Mouse (Mus musculus): Measurements from ENCODE around the gene B3gat3.

DNA sequence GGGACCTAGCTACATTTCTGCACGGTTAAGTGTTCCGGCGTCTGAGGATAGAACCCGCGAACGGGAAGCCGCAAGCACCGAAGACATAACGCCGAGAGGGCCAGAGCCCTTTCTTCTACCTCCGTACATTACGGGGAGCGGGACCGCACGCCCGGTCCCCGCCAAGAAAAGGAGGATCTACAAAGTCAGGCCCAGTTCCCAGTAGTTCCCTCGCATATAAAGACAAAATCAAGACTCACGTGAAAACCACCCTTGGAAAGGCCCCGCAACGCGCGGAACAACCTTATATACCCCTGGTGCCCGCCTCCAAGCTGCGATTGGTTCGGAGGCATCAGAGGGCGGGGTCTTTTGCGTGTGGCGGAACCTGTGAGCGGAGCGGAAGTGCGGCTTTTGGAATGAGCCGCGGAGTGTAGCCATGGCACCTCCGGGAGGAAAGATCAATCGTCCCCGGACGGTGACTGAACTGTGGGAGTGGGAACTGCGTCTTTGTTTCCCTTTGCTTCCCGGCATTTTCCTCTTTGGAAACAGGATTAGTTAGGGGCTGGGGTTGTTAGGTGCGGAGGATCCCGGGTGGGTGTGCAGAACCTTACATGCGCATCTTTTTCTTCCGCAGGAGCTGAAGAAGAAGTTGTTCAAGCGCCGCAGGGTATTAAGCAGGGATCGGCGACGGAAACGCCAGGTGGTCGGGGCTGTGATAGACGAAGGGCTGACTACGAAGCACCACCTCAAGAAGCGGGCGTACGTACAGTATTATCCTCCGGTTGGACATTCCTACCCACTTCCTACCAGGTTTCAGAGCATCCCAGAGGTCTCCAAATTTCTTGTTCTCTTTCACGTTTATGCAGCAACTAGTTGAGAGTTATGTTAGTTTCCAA, 31.4 kb upstream of the B3gat3 start, which contains the start of the genes 1810009A15Rik and Gm49416:
- TF ChIP-seq POLR2A (IDR thresholded peaks at IDR 0.05; ENCODE audit: insufficient read depth, low read depth, low read length), result peak; percentile 93
- TF ChIP-seq CTCF (IDR thresholded peaks at IDR 0.05), result no peak
- TF ChIP-seq EP300 (IDR thresholded peaks at IDR 0.05; ENCODE audit: insufficient read depth, low read depth, low read length), result 0 out of 2 replicates have a peak, but pooled peaks have one; percentile 65
